In genomic region chr15:25146371-25146770, GRCm38 (mm10) we compare ENCODE assay signal across 35 mouse cellular contexts.
"Had no signal": no experiment of that assay in that cellular context is flagged by ENCODE, and none has a peak within 500 bp of the region (broad histone marks: within the 10 kb centered on the region; RNA-seq: fewer than 3 reads in every experiment).

No protein-coding gene starts in this region.

- DNase-seq: heart, postnatal 10 days; heart, postnatal 14 days; heart, postnatal 36 days; heart, postnatal 4 days; kidney, adult 11 months; kidney, adult 18-20 months; kidney, adult 2 months; kidney, adult 8-10 months; kidney, adult 9 months; kidney, postnatal 10 days; kidney, postnatal 14 days; kidney, postnatal 25 days; kidney, postnatal 36 days; kidney, postnatal 4 days; layer of hippocampus, adult 9-11 months; layer of hippocampus, postnatal 36 days had no signal

- ATAC-seq: hindbrain, embryonic 16.5 days; hindbrain, postnatal 0 days; inflammation-experienced regulatory T-cells, adult 6 months; intestine, embryonic 15.5 days; intestine, embryonic 16.5 days; intestine, postnatal 0 days had no signal

- H3K9ac ChIP-seq: heart, embryonic 12.5 days; heart, embryonic 13.5 days; heart, embryonic 15.5 days; hindbrain, embryonic 12.5 days; hindbrain, embryonic 13.5 days; hindbrain, embryonic 14.5 days; hindbrain, embryonic 15.5 days; intestine, embryonic 15.5 days; kidney, embryonic 15.5 days had no signal

- H3K4me1 ChIP-seq: heart, embryonic 10.5 days; heart, embryonic 12.5 days; heart, embryonic 13.5 days; heart, embryonic 15.5 days; intestine, embryonic 15.5 days; kidney, embryonic 15.5 days had no signal

- H3K36me3 ChIP-seq: heart, embryonic 10.5 days; heart, embryonic 12.5 days; heart, embryonic 13.5 days; heart, embryonic 15.5 days; hindbrain, embryonic 10.5 days; hindbrain, embryonic 12.5 days; hindbrain, embryonic 13.5 days; hindbrain, embryonic 15.5 days; intestine, embryonic 15.5 days; kidney, embryonic 15.5 days had no signal

- H3K4me2 ChIP-seq: heart, embryonic 11.5 days; heart, embryonic 12.5 days; heart, embryonic 13.5 days; heart, embryonic 15.5 days; hindbrain, embryonic 12.5 days; hindbrain, embryonic 13.5 days; hindbrain, embryonic 14.5 days; hindbrain, embryonic 15.5 days; intestine, embryonic 15.5 days; kidney, embryonic 15.5 days had no signal

- H3K4me3 ChIP-seq: heart, embryonic 10.5 days; heart, embryonic 12.5 days; heart, embryonic 13.5 days; heart, embryonic 15.5 days; hindbrain, embryonic 10.5 days; hindbrain, embryonic 12.5 days; hindbrain, embryonic 13.5 days; hindbrain, embryonic 15.5 days; intestine, embryonic 15.5 days; kidney, embryonic 15.5 days; layer of hippocampus, adult 2 months had no signal

- H3K9me3 ChIP-seq: heart, embryonic 10.5 days; heart, embryonic 12.5 days; heart, embryonic 13.5 days; heart, embryonic 15.5 days; hindbrain, embryonic 10.5 days; hindbrain, embryonic 12.5 days; hindbrain, embryonic 13.5 days; hindbrain, embryonic 15.5 days; intestine, embryonic 15.5 days; kidney, embryonic 15.5 days had no signal

- H3K27me3 ChIP-seq: heart, embryonic 12.5 days; heart, embryonic 13.5 days; heart, embryonic 15.5 days; hindbrain, embryonic 12.5 days; hindbrain, embryonic 13.5 days; hindbrain, embryonic 15.5 days; intestine, embryonic 15.5 days; kidney, embryonic 15.5 days had no signal

- H3K27ac ChIP-seq: heart, embryonic 10.5 days; heart, embryonic 13.5 days; heart, embryonic 15.5 days; hindbrain, embryonic 10.5 days; hindbrain, embryonic 12.5 days; hindbrain, embryonic 13.5 days; hindbrain, embryonic 14.5 days; hindbrain, embryonic 15.5 days; hindbrain, postnatal 0 days; intestine, embryonic 15.5 days; kidney, embryonic 15.5 days; kidney, postnatal 0 days; layer of hippocampus, adult 2 months had no signal
